Mouse (Mus musculus): ENCODE measurements at regions not wholly inside any gene's neighbourhood (a gene's known extent, or its start where the extent isn't known, plus 50 kb on each side); places are given as distances from the start of the nearest gene placed in this dataset.

GRCm38 (mm10) chr16:31577347-31577746 lies 85.9 kb upstream of the Dlg1 start:
- TF ChIP-seq FLI1 (IDR thresholded peaks at IDR 0.05; ENCODE audit: low read length) (no peak), GATA1 (IDR thresholded peaks at IDR 0.05; ENCODE audit: borderline replicate concordance, low read length) (no peak)
